Mouse (Mus musculus) ES-E14 (cell line): ENCODE data around the gene Phlpp1. TPM values are rescaled to one million over a fixed set of nuclear protein-coding genes. Genes with fewer than 3 reads are reported as not detected.

Source experiments
- DNase-seq: peaks from one replicate; pipeline ENCODE4 v3.0.0-alpha.2; 2013; ENCODE audit warnings: low read depth, low spot score
- H3K27ac ChIP-seq: 2 replicates; pipeline ENCODE4 v1.5.1; 2012; ENCODE audit warnings: low read depth, mild to moderate bottlenecking, low read length, moderate library complexity, mixed read lengths; ENCODE audit not compliant: poor library complexity, insufficient read depth, severe bottlenecking
- H3K36me3 ChIP-seq: 2 replicates; pipeline ENCODE4 v1.6.1; 2012; ENCODE audit warnings: mild to moderate bottlenecking, low read length, moderate library complexity, mixed read lengths; ENCODE audit not compliant: control insufficient read depth, poor library complexity, insufficient read depth, severe bottlenecking
- H3K4me1 ChIP-seq, 2 experiments: fragments of 150-350 bp in 1 of 2; sonication (generic) in 1 of 2; 2 replicates each; pipeline ENCODE4 v1.6.1; 2012; ENCODE audit warnings: low read length in 2 of 2, mild to moderate bottlenecking in 1 of 2, mixed read lengths in 1 of 2; ENCODE audit not compliant: control insufficient read depth in 2 of 2, insufficient read depth in 2 of 2, poor library complexity in 1 of 2
- H3K4me3 ChIP-seq, 2 experiments: fragments of 150-350 bp in 1 of 2; sonication (generic) in 1 of 2; 2 replicates each; pipeline ENCODE4 v1.5.1; 2012; ENCODE audit warnings: low read length in 2 of 2, low read depth in 1 of 2, mild to moderate bottlenecking in 1 of 2, mixed read lengths in 1 of 2; ENCODE audit not compliant: insufficient read depth in 1 of 2, poor library complexity in 1 of 2, severe bottlenecking in 1 of 2
- H3K9ac ChIP-seq: 2 replicates; pipeline ENCODE4 v1.6.1; 2012; ENCODE audit warnings: low read depth, mild to moderate bottlenecking, low read length, mixed read lengths; ENCODE audit not compliant: poor library complexity, insufficient read depth, severe bottlenecking
- H3K9me3 ChIP-seq: fragments of 150-350 bp; sonication (generic); 2 replicates; pipeline ENCODE4 v1.6.1; 2012; ENCODE audit warnings: low read depth, mild to moderate bottlenecking, low read length; ENCODE audit not compliant: control insufficient read depth, insufficient read depth
- CHD2 ChIP-seq: IDR thresholded peaks from 2 replicates; pipeline ENCODE4 v1.6.1; 2014; ENCODE audit warnings: mild to moderate bottlenecking, low read depth, low read length, inconsistent platforms
- HCFC1 ChIP-seq: IDR thresholded peaks from 2 replicates; pipeline ENCODE4 v1.6.1; 2012; ENCODE audit warnings: low read length, inconsistent platforms, borderline replicate concordance; ENCODE audit not compliant: insufficient read depth
- MAFK ChIP-seq: IDR thresholded peaks from 2 replicates; pipeline ENCODE4 v1.6.1; 2014; ENCODE audit warnings: mild to moderate bottlenecking, low read depth, low read length, inconsistent platforms; ENCODE audit not compliant: insufficient read depth
- ZC3H11A ChIP-seq: IDR thresholded peaks from 2 replicates; pipeline ENCODE4 v1.6.1; 2012; ENCODE audit warnings: low read depth, mild to moderate bottlenecking, inconsistent platforms, low read length, borderline replicate concordance
- ZNF384 ChIP-seq: IDR thresholded peaks from 2 replicates; pipeline ENCODE4 v1.6.1; 2012; ENCODE audit warnings: low read depth, low read length, inconsistent platforms
- in situ Hi-C, 2 experiments: fragments of 600-800 bp; cut with MboI; formaldehyde crosslinking; loops; one replicate each; pipeline ENCODE4 v1.15.1; 2025; ENCODE audit warnings: low sequenced_read_pairs in 2 of 2, inconsistent platforms in 1 of 2; ENCODE audit not compliant: unreplicated experiment in 2 of 2
- total RNA-seq: library from RNA; depleted of rRNA; stranded (reverse); fragments of 300-350 nt; gene quantifications from 2 replicates; pipeline ENCODE4 v1.2.3, GENCODE M21; 2012

Gene Phlpp1
- total RNA-seq, 1 experiment = 4.5 TPM

DNA sequence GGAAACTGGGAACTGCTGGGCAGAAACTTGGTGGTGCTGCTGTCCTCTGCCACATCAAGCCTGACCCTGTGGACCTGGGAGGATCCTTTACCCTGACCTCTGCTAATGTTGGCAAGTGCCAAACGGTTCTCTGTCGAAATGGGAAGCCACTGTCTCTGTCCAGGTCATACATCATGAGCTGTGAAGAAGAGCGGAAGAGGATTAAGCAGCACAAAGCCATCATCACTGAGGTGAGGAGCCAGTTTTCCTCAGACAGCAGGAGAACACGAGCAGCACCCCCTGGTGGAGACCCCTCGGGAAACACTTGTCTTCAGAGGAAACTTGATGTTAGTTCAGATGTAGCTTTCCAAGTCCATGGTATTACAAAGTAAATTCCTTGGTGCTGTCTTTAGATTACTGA lies 218.1 kb downstream of the Phlpp1 start:
- no peak overlapping the region for H3K27ac ChIP-seq
- TF ChIP-seq ZNF384 = no peak
- H3K9me3 ChIP-seq = no peaks in the 10 kb centered on the region
- in situ Hi-C loops = loop anchor here in 1 of 2 experiments (25.0 kb wide), 2 partner anchors 227 to 327 kb away; partner anchors contain the start of gene Phlpp1
- no peak overlapping the region for H3K9ac ChIP-seq
- H3K36me3 ChIP-seq = peaks cover 7% of the 10 kb centered on the region; the same call in 1 of the 2 replicates
- no peaks in the 10 kb centered on the region for H3K4me1 ChIP-seq
- no peak overlapping the region for H3K4me3 ChIP-seq
- peak; percentile 40 for DNase-seq

DNA sequence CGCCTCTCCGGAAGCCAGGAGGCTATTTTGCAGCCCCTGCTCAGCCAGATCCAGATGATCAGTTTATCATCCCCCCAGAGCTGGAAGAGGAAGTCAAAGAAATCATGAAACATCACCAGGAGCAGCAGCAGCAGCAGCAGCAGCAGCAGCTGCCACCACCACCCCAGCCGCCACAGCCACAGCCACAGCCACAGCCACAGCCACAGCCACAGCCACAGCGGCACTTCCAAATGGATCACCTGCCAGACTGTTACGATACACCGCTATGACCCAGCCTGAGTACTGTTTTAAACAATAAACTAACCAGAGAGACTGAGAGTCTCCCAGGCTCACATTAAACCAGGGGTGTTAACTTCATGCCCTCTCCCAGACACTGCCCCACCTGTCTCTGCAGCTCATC lies 221.5 kb downstream of the Phlpp1 start:
- Histone ChIP-seq H3K27ac (no peak overlapping the region), H3K4me3 (no peak overlapping the region), H3K9ac (no peak overlapping the region), H3K9me3 (no peaks in the 10 kb centered on the region), H3K4me1 (no peaks in the 10 kb centered on the region), H3K36me3 (peaks cover 7% of the 10 kb centered on the region; the same call in 1 of the 2 replicates)
- DNase-seq = no peak
- no peak for TF ChIP-seq ZNF384
- TF ChIP-seq HCFC1 = no peak
- no peak for TF ChIP-seq ZC3H11A
- no peak for TF ChIP-seq MAFK
- TF ChIP-seq CHD2 = no peak
- in situ Hi-C loops = loop anchor here in 1 of 2 experiments (25.0 kb wide), 2 partner anchors 231 to 331 kb away; partner anchors contain the start of gene Phlpp1

- TF ChIP-seq CHD2 (no peak), ZNF384 (no peak), HCFC1 (no peak), ZC3H11A (no peak), MAFK (no peak)
- in situ Hi-C loops = loop anchor here (5.0 to 25.0 kb wide), 3 partner anchors 232 to 332 kb away; partner anchors contain the start of gene Phlpp1 (in 1 of the 2)
- no peaks in the 10 kb centered on the region for H3K4me1 ChIP-seq
- H3K36me3 ChIP-seq = peaks cover 7% of the 10 kb centered on the region; the same call in 1 of the 2 replicates
- no peak for DNase-seq
- no peak overlapping the region for H3K27ac ChIP-seq
- H3K4me3 ChIP-seq = no peak overlapping the region
- H3K9ac ChIP-seq = no peak overlapping the region
- H3K9me3 ChIP-seq = no peaks in the 10 kb centered on the region
Observed at GRCm38 (mm10) chr1:106394678-106395077, 223.1 kb downstream of the Phlpp1 start.

GRCm38 (mm10) chr1:106395476-106395875 lies 223.9 kb downstream of the Phlpp1 start:
- DNase-seq = peak; percentile 58
- no peak overlapping the region for H3K4me3 ChIP-seq
- in situ Hi-C loops = loop anchor here (5.0 to 25.0 kb wide), 3 partner anchors 233 to 333 kb away; partner anchors contain the start of gene Phlpp1 (in 1 of the 2)
- H3K27ac ChIP-seq = no peak overlapping the region
- peaks cover 7% of the 10 kb centered on the region; the same call in 1 of the 2 replicates for H3K36me3 ChIP-seq
- H3K9me3 ChIP-seq = no peaks in the 10 kb centered on the region
- H3K4me1 ChIP-seq = no peaks in the 10 kb centered on the region
- no peak overlapping the region for H3K9ac ChIP-seq
- TF ChIP-seq ZNF384 (no peak), CHD2 (no peak), HCFC1 (no peak), MAFK (no peak), ZC3H11A (peak; percentile 92)

DNA sequence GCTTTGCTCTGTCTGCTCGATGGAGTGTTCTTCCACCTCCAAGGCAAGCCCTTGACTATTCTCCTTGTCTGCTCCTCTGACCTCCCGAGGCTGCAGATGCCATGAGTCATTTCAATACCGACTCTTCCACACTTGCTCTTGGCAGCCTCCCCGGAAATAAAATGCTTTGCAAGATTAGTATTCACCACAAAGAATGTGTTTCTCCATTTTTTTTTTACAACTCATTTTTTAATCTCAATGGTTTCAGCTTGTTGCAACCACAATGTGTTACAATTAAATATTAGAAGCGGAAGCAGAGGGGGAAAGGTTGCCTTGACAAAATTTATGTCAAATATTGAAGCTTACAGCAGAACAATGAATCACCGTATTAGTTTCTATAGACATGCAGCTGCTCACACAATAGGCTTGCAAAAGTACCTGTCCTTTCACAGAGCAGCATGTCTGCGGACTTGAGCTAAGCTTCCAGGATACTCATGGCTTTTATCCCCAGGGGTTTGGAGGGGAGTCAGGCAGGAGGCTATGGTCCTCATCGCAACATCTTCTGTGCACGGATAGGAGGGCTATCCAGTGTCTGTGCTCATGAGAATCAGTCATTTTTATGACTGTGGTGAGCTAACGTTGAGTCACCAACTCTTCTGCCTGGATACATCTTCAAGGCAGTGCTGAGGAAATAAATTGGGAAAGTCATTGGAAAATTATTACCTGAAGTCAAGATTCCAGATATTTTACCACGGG lies 229.5 kb downstream of the Phlpp1 start:
- Histone ChIP-seq H3K36me3 (no peaks in the 10 kb centered on the region), H3K9me3 (no peaks in the 10 kb centered on the region), H3K9ac (no peak overlapping the region), H3K4me3 (no peak overlapping the region), H3K4me1 (no peaks in the 10 kb centered on the region), H3K27ac (no peak overlapping the region)
- TF ChIP-seq ZC3H11A (no peak), CHD2 (no peak), MAFK (no peak), ZNF384 (no peak), HCFC1 (no peak)
- DNase-seq = no peak
- in situ Hi-C loops = no loop called here
